Mouse (Mus musculus): Measurements from ENCODE around the gene Gm45716.

GRCm38 (mm10) chr11:90283601-90284000, 96.1 kb downstream of the Gm45716 start:
- TF ChIP-seq CTCF (IDR thresholded peaks at IDR 0.05; ENCODE audit: low read depth, low read length) (no peak), POLR2A (IDR thresholded peaks at IDR 0.05; ENCODE audit: borderline replicate concordance, low read depth, low read length) (no peak)

Data from bone marrow macrophage, adult 2 months (primary cell).